Mouse (Mus musculus) hindbrain, embryonic 14.5 days (tissue): ENCODE measurements at regions not wholly inside any gene's neighbourhood (a gene's known extent, or its start where the extent isn't known, plus 50 kb on each side); places are given as distances from the start of the nearest gene placed in this dataset.

ENCODE experiments used
- ATAC-seq: fragments of 200-750 bp; cut with Nextera tagmentation; 2 replicates; pipeline ENCODE4 v1.8.0; 2017; ENCODE audit warnings: moderate number of reproducible peaks, mild to moderate bottlenecking, moderate TSS enrichment, moderate library complexity; ENCODE audit not compliant: low FRiP score
- DNase-seq: peaks from one replicate; pipeline ENCODE4 v3.0.0-alpha.2; 2015; ENCODE audit warnings: low spot score
- H3K27ac ChIP-seq: fragments of 300-500 bp; sonication (generic); 2 replicates; pipeline ENCODE4 v1.5.1; 2014; ENCODE audit warnings: mild to moderate bottlenecking, moderate library complexity
- H3K27me3 ChIP-seq: fragments of 300-500 bp; sonication (generic); 2 replicates; pipeline ENCODE4 v1.6.1; 2014; ENCODE audit warnings: mild to moderate bottlenecking, low read length, mixed read lengths; ENCODE audit not compliant: control insufficient read depth, insufficient read depth
- H3K36me3 ChIP-seq: fragments of 300-500 bp; sonication (generic); replicated peaks from 2 replicates; pipeline ENCODE4 v1.6.1; 2014; ENCODE audit not compliant: control insufficient read depth, insufficient read depth
- H3K4me1 ChIP-seq: fragments of 300-500 bp; sonication (generic); replicated peaks from 2 replicates; pipeline ENCODE4 v1.6.1; 2014; ENCODE audit warnings: antibody characterized with exemption, low read length, mixed read lengths; ENCODE audit not compliant: control insufficient read depth, insufficient read depth
- H3K4me2 ChIP-seq: fragments of 300-500 bp; sonication (generic); replicated peaks from 2 replicates; pipeline ENCODE4 v1.6.1; 2014; ENCODE audit warnings: mild to moderate bottlenecking, moderate library complexity
- H3K4me3 ChIP-seq: fragments of 300-500 bp; sonication (generic); replicated peaks from 2 replicates; pipeline ENCODE4 v1.5.1; 2014; ENCODE audit warnings: mild to moderate bottlenecking, low read length
- H3K9ac ChIP-seq: fragments of 300-500 bp; sonication (generic); 2 replicates; pipeline ENCODE4 v1.6.1; 2014
- H3K9me3 ChIP-seq: fragments of 300-500 bp; sonication (generic); 2 replicates; pipeline ENCODE4 v1.6.1; 2016; ENCODE audit warnings: low read length; ENCODE audit not compliant: control insufficient read depth
- WGBS: fragments of 180-500 bp; shearing (Covaris S2); extraction: QIAGEN DNeasy Blood & Tissue Kit; methylation state at CpG from one replicate; pipeline ENCODE4 v1.1.7; 2014; 5-methylcytosine and 5-hydroxymethylcytosine counted together

DNA sequence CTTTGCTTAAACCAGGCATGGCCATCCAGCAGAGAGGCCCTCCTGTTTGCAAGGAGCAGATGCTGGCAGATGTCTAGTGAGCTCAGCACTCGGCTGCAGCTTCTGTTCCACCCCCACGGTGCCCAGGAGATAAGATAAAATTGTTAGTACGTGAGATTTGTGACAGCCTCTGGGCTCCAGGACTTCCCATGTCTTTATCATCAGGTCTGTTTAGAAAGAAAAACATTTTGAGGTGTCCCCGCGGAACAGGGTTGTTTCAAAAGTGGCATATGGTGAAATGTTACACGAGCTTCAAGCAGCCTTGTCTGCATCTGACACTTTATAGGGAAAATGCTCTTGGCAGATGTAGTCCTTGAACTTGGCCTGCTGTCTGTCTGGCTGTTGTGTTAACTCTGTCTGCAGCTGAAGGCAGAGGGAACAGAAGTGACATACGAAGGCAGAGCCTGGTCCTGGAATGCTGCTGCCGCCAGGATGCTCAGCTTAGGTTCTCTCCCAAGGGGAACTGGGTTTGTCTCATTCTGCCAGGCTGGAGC is 219.1 kb upstream of the Dusp10 start:
- DNase-seq: no peak
- no peak for ATAC-seq
- H3K4me1 ChIP-seq: peaks cover 6% of the 10 kb centered on the region; the same call in 1 of the 2 replicates
- H3K27ac ChIP-seq: no peak overlapping the region
- WGBS: 51% methylated on average over 8 of the region's 8 CpGs
- H3K27me3 ChIP-seq: no peaks in the 10 kb centered on the region
- peaks cover 3% of the 10 kb centered on the region; the same call in 1 of the 2 replicates for H3K9me3 ChIP-seq
- H3K4me2 ChIP-seq: no peak overlapping the region
- H3K9ac ChIP-seq: no peak overlapping the region
- H3K36me3 ChIP-seq: no peaks in the 10 kb centered on the region
- H3K4me3 ChIP-seq: no peak overlapping the region

DNA sequence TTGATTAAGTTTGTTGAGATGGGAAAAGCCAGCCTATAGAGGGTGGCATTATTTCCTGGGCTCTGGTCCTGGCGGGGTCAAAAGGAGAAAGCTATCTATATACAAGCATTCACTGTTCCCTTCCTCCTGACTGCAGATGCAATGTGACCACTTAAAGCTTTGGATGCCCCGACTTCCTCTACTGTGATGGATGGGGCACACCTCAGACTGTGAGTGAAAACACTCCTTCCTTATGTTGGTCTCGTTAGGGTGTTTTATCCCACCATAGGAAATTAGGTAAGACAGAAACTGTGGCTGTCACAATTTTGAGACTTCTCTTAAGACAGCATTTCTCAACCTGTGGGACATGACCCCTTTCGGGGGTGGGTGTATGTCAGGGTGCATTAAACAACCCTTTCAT is 210.8 kb upstream of the Dusp10 start:
- Histone ChIP-seq H3K36me3 (no peaks in the 10 kb centered on the region), H3K9ac (no peak overlapping the region), H3K27ac (no peak overlapping the region), H3K4me2 (no peak overlapping the region), H3K27me3 (no peaks in the 10 kb centered on the region), H3K4me3 (no peak overlapping the region), H3K4me1 (peaks cover 6% of the 10 kb centered on the region; the same call in 1 of the 2 replicates), H3K9me3 (0 out of 2 replicates have a peak, but pooled peaks cover under 1% of the 10 kb centered on the region)
- DNase-seq (no peak), ATAC-seq (no peak)
- 87% methylated on average over 4 of the region's 4 CpGs for WGBS

DNA sequence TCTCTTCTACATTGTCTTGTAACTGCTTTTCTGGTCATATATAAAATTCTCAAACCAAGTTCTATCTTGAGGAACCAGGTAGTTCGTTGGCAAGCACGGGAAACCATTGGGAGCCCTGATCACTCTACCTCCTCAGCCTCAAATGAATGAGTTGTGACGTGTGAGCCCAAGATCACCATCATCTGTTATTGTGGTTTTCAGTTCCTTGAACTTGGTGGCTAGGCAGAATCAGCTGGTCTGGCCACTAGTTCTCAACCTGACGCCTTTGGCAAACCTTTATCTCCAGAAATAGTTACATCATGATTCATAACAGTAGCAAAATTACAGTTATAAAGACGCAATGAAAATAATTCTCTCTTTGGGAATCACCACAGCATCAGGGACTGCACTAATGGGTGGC is 209.7 kb upstream of the Dusp10 start:
- Histone ChIP-seq H3K4me2 (no peak overlapping the region), H3K36me3 (no peaks in the 10 kb centered on the region), H3K4me1 (peaks cover 6% of the 10 kb centered on the region; the same call in 1 of the 2 replicates), H3K9ac (no peak overlapping the region), H3K9me3 (no peaks in the 10 kb centered on the region), H3K27me3 (no peaks in the 10 kb centered on the region), H3K27ac (no peak overlapping the region), H3K4me3 (no peak overlapping the region)
- no peak for DNase-seq
- WGBS: 94% methylated on average over 5 of the region's 5 CpGs
- no peak for ATAC-seq

DNA sequence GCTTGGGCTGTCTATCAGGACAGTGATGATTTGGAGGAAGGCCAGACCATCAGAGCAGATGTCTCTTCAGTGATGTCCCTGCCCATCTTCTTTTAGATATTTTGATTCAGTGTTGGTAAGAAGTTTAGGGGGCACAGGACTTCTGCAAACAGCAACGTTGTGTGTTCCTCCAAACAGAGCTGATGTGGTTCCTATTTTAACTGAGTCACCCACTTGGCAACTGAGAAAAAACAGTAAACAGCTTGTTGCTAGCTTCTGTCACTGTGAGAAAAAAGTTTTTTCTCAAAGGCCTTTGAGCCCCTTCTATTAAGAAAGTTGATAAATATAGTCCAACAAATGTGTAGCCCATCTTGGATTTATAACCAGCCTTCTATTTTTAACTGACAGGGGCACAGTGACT is 209.3 kb upstream of the Dusp10 start:
- WGBS: 88% methylated on average over 1 of the region's 1 CpGs
- no peaks in the 10 kb centered on the region for H3K36me3 ChIP-seq
- no peak overlapping the region for H3K4me2 ChIP-seq
- peaks cover 1% of the 10 kb centered on the region; the same call in 1 of the 2 replicates for H3K4me1 ChIP-seq
- no peak for DNase-seq
- no peak for ATAC-seq
- H3K4me3 ChIP-seq: no peak overlapping the region
- H3K27me3 ChIP-seq: no peaks in the 10 kb centered on the region
- no peak overlapping the region for H3K27ac ChIP-seq
- no peak overlapping the region for H3K9ac ChIP-seq
- no peaks in the 10 kb centered on the region for H3K9me3 ChIP-seq

DNA sequence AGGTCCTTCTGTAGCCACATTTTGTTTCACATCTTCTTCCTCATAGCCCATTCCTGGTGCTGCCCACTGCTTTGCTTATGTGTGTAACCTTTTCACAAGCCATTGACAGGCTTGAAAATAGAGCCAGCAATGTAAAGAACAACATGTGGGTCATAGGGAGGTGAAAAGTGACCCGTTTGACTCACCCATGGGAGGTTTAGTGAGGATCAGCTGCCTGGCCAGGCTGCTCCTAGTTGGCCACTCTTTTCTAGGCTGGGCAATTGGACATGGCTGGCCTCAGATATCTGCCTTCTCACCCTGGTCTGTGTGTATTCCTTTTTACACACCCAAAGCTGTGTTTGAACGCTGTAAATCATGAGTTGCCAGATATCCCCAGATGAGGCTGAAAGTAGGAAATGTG is 208.8 kb upstream of the Dusp10 start:
- 89% methylated on average over 2 of the region's 2 CpGs for WGBS
- Histone ChIP-seq H3K4me1 (no peaks in the 10 kb centered on the region), H3K4me3 (no peak overlapping the region), H3K27ac (no peak overlapping the region), H3K9ac (no peak overlapping the region), H3K4me2 (no peak overlapping the region), H3K9me3 (no peaks in the 10 kb centered on the region), H3K36me3 (no peaks in the 10 kb centered on the region), H3K27me3 (no peaks in the 10 kb centered on the region)
- ATAC-seq: no peak
- no peak for DNase-seq

DNA sequence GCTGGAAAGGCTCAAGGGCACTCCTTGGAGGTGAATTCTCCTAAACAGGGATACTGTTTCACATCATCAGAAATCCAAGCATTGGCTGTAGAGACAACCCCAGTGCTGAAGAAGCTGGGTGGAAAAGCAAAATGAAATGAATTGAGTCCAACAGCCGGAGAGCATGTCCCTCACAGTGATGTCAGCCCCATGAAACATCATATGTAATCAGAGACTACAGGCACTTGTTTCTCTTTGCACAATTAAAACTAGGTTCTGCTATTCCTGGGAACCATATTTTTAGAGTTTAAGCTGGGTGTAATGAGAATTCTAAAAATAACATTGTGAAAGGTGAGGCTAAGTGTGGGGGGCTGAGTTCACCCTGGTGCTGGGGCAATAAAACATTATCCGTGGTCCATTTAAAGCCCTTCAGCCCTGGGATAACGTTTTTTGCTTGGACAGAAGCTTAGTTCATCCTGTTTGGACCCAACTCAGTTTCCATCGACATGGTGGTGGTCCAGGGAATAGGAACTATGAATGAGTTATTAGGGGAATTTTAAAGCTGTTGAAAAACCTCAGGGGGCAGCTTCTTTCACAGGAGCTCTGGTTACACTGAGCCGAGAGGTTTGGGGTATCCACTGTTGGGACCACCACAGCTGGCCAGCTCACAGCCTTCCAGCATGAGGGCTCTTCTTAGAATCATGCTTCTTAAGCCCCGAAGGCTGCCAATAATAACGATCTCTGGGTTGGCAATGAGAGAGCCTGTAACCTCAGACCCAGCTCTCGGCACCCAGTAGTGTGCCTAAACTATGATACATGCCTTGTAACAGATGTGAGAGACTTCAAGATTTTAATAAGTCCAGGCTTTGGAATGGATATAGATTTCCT is 206.0 kb upstream of the Dusp10 start:
- Histone ChIP-seq H3K9ac (no peak overlapping the region), H3K4me1 (no peaks in the 10 kb centered on the region), H3K27ac (no peak overlapping the region), H3K36me3 (no peaks in the 10 kb centered on the region), H3K27me3 (no peaks in the 10 kb centered on the region), H3K9me3 (no peaks in the 10 kb centered on the region), H3K4me2 (no peak overlapping the region), H3K4me3 (no peak overlapping the region)
- ATAC-seq: no peak
- WGBS: 84% methylated on average over 8 of the region's 8 CpGs
- no peak for DNase-seq

DNA sequence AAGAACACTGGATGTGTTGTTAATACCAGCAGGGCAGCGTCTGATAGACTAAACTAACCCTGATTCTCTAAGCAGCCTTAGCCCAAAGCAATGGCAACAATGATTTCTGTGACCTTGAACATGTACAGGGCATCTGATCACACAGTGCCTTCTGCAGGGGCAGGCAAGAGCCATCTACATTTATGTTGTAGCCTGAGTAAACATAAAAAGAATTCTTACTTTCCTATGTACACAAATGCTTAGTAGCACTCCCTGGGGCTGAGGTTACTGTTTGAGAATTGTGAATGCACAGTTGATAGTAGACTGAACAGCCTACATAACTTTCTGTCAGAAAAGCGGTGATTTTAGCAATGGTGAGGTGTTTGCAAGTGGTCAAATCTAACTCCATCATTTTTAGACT is 204.9 kb upstream of the Dusp10 start:
- 89% methylated on average over 2 of the region's 2 CpGs for WGBS
- DNase-seq (no peak), ATAC-seq (no peak)
- H3K9ac ChIP-seq: no peak overlapping the region
- H3K27ac ChIP-seq: no peak overlapping the region
- H3K4me2 ChIP-seq: no peak overlapping the region
- H3K4me3 ChIP-seq: no peak overlapping the region
- H3K36me3 ChIP-seq: no peaks in the 10 kb centered on the region
- no peaks in the 10 kb centered on the region for H3K27me3 ChIP-seq
- no peaks in the 10 kb centered on the region for H3K9me3 ChIP-seq
- H3K4me1 ChIP-seq: no peaks in the 10 kb centered on the region

DNA sequence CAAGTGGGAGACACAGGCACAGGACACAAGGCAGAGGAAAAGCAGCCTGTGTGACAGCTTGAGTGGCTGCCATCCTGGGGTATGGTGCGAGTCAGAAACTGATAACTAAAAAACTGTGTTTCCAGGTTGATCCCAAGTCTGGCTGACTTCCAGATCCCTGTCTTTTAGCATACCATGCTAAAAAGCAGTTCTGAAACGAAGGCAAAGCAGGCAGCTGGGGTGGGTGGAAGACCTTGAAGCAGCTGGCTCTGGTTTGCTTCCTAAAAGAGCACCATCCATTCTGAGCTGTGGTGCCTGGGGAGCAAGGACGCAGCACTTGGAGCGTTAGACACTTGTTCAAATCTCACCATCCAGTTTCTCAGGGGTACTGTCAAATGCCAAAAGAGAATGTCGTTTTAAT is 192.5 kb upstream of the Dusp10 start:
- WGBS: 61% methylated on average over 5 of the region's 5 CpGs
- DNase-seq: no peak
- H3K4me1 ChIP-seq: no peaks in the 10 kb centered on the region
- H3K27me3 ChIP-seq: no peaks in the 10 kb centered on the region
- no peak overlapping the region for H3K4me2 ChIP-seq
- no peak overlapping the region for H3K4me3 ChIP-seq
- H3K9me3 ChIP-seq: no peaks in the 10 kb centered on the region
- no peak overlapping the region for H3K27ac ChIP-seq
- H3K9ac ChIP-seq: no peak overlapping the region
- H3K36me3 ChIP-seq: no peaks in the 10 kb centered on the region
- ATAC-seq: no peak

DNA sequence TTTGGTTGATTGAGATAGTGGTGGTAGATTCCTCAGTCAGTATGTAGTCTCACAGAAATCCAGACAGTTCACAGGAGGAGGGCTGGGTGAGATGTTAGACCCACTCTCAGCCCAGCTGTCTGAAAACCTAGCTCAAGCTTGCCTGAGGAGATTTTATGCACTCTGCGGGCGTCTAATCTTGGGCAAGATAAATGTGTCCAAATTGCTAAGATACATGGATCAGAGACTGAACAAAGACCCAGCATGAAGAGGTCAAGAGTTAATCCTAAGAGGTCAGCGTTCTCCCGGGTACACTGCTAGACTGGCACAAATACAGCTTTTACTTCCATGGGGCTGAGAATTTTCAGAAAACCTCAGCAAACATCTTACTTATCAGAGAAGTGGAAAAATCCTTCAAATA is 186.8 kb upstream of the Dusp10 start:
- no peaks in the 10 kb centered on the region for H3K4me1 ChIP-seq
- no peaks in the 10 kb centered on the region for H3K9me3 ChIP-seq
- H3K27me3 ChIP-seq: no peaks in the 10 kb centered on the region
- WGBS: 19% methylated on average over 4 of the region's 4 CpGs
- H3K27ac ChIP-seq: no peak overlapping the region
- H3K9ac ChIP-seq: no peak overlapping the region
- ATAC-seq (no peak), DNase-seq (no peak)
- no peaks in the 10 kb centered on the region for H3K36me3 ChIP-seq
- H3K4me3 ChIP-seq: no peak overlapping the region
- H3K4me2 ChIP-seq: no peak overlapping the region
